Mouse (Mus musculus): ENCODE results near the gene Napepld.

DNA sequence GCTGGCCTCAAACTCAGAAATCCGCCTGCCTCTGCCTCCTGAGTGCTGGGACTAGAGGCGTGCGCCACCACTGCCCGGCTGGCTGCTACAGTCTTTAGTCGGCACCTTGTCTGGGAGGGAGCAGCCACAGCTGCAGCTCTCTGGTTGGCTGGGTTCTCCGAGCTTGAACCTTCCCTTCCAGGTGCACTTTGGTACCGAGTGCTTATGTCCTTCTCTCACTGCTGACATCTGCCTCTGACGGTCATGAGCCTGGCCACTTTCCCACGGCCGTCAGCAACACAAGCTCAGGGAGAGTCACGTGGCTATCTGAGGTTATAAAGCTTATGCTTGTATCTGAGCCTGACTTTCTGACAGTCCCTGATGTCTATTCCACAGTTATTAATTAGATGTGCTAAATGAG is 37.9 kb upstream of the Napepld start:
- TF ChIP-seq USF1 (IDR thresholded peaks at IDR 0.05; ENCODE audit: low read depth) (no peak), CTCF (IDR thresholded peaks at IDR 0.05; ENCODE audit: control insufficient read depth, insufficient read depth, insufficient read length) (no peak)

All from C2C12 (cell line).